Mouse (Mus musculus): ENCODE data around the gene Atxn1.

- TF ChIP-seq CTCF (IDR thresholded peaks at IDR 0.05) (no peak), POLR2A (IDR thresholded peaks at IDR 0.05; ENCODE audit: insufficient read depth, low read depth, low read length) (no peak)
These were observed 60.4 kb downstream of the Atxn1 start for GRCm38 (mm10) chr13:45904456-45904855.

Data from heart, adult 2 months (tissue).